Mouse (Mus musculus) erythroblast, embryonic 14.5 days (primary cell): Measurements from ENCODE around the gene Ap1b1. TPM values are rescaled to one million over a fixed set of nuclear protein-coding genes. Genes with fewer than 3 reads are reported as not detected.

Experiments
- H3K27me3 ChIP-seq: 2 replicates; pipeline ENCODE4 v1.6.1; 2012; ENCODE audit warnings: inconsistent platforms; ENCODE audit not compliant: control insufficient read depth
- H3K36me3 ChIP-seq: 2 replicates; pipeline ENCODE4 v1.6.1; 2012; ENCODE audit warnings: mild to moderate bottlenecking, inconsistent platforms; ENCODE audit not compliant: control insufficient read depth
- H3K4me1 ChIP-seq: 2 replicates; pipeline ENCODE4 v1.6.1; 2012; ENCODE audit warnings: inconsistent platforms; ENCODE audit not compliant: control insufficient read depth
- H3K4me3 ChIP-seq: replicated peaks from 2 replicates; pipeline ENCODE3; 2012; ENCODE audit warnings: moderate library complexity, mild to moderate bottlenecking, inconsistent platforms
- H3K9me3 ChIP-seq: 2 replicates; pipeline ENCODE4 v1.6.1; 2012; ENCODE audit warnings: low read length, inconsistent platforms, mixed read lengths; ENCODE audit not compliant: control insufficient read depth
- GATA1 ChIP-seq: IDR thresholded peaks from 2 replicates; pipeline ENCODE4 v1.6.1; 2012; ENCODE audit warnings: low read length, inconsistent platforms, mixed read lengths
- TAL1 ChIP-seq: IDR thresholded peaks from 3 replicates; pipeline ENCODE4 v1.6.1; 2012; ENCODE audit warnings: low read length, inconsistent platforms, mixed read lengths
- polyA plus RNA-seq: library from polyadenylated mRNA; stranded (reverse); fragments of >175 nt; gene quantifications from 2 replicates; pipeline ENCODE4 v1.2.3, GENCODE M21; 2012

Gene Ap1b1
- polyA plus RNA-seq, 1 experiment = 17.5 TPM

GRCm38 (mm10) chr11:4998352-4998751, 11.7 kb downstream of the Ap1b1 start:
- TF ChIP-seq TAL1 = no peak
- TF ChIP-seq GATA1 = no peak
- Histone ChIP-seq H3K9me3 (no peaks in the 10 kb centered on the region), H3K27me3 (no peaks in the 10 kb centered on the region), H3K4me1 (peaks cover 83% of the 10 kb centered on the region), H3K36me3 (peaks cover 95% of the 10 kb centered on the region), H3K4me3 (no peak overlapping the region)

GRCm38 (mm10) chr11:4998762-4999161, 12.1 kb downstream of the Ap1b1 start:
- TF ChIP-seq GATA1 (no peak), TAL1 (no peak)
- no peak overlapping the region for H3K4me3 ChIP-seq
- H3K4me1 ChIP-seq = peaks cover 84% of the 10 kb centered on the region
- no peaks in the 10 kb centered on the region for H3K27me3 ChIP-seq
- no peaks in the 10 kb centered on the region for H3K9me3 ChIP-seq
- peaks cover 95% of the 10 kb centered on the region for H3K36me3 ChIP-seq

GRCm38 (mm10) chr11:5000241-5000640, 13.6 kb downstream of the Ap1b1 start:
- Histone ChIP-seq H3K4me1 (peaks cover 84% of the 10 kb centered on the region), H3K36me3 (peaks cover 91% of the 10 kb centered on the region), H3K9me3 (no peaks in the 10 kb centered on the region), H3K4me3 (no peak overlapping the region), H3K27me3 (no peaks in the 10 kb centered on the region)
- no peak for TF ChIP-seq GATA1
- TF ChIP-seq TAL1 = no peak

GRCm38 (mm10) chr11:5002826-5003225, 16.2 kb downstream of the Ap1b1 start:
- TF ChIP-seq TAL1 (peak; percentile 41; the same call in 2 of the 3 replicates), GATA1 (no peak; the same call in 1 of the 2 replicates)
- Histone ChIP-seq H3K4me3 (peak overlapping the region; percentile 13), H3K9me3 (no peaks in the 10 kb centered on the region), H3K36me3 (peaks cover 92% of the 10 kb centered on the region), H3K27me3 (no peaks in the 10 kb centered on the region), H3K4me1 (peaks cover 91% of the 10 kb centered on the region)

- Histone ChIP-seq H3K27me3 (no peaks in the 10 kb centered on the region), H3K36me3 (peaks cover 89% of the 10 kb centered on the region), H3K4me1 (peaks cover 95% of the 10 kb centered on the region), H3K9me3 (no peaks in the 10 kb centered on the region), H3K4me3 (no peak overlapping the region)
- TF ChIP-seq GATA1 (no peak), TAL1 (no peak)
These were observed 18.9 kb downstream of the Ap1b1 start for GRCm38 (mm10) chr11:5005528-5005927.

GRCm38 (mm10) chr11:5007186-5007585, 20.6 kb downstream of the Ap1b1 start:
- H3K36me3 ChIP-seq = peaks cover 85% of the 10 kb centered on the region
- peaks cover 91% of the 10 kb centered on the region for H3K4me1 ChIP-seq
- TF ChIP-seq GATA1 = no peak
- TF ChIP-seq TAL1 = no peak
- H3K27me3 ChIP-seq = no peaks in the 10 kb centered on the region
- no peaks in the 10 kb centered on the region for H3K9me3 ChIP-seq
- H3K4me3 ChIP-seq = no peak overlapping the region

- H3K4me1 ChIP-seq = peaks cover 83% of the 10 kb centered on the region
- TF ChIP-seq GATA1 (no peak), TAL1 (no peak)
- peaks cover 84% of the 10 kb centered on the region for H3K36me3 ChIP-seq
- H3K27me3 ChIP-seq = no peaks in the 10 kb centered on the region
- peak overlapping the region; percentile 69 for H3K4me3 ChIP-seq
- no peaks in the 10 kb centered on the region for H3K9me3 ChIP-seq
These were observed 22.2 kb downstream of the Ap1b1 start for GRCm38 (mm10) chr11:5008867-5009266.

- H3K4me1 ChIP-seq = peaks cover 79% of the 10 kb centered on the region
- TF ChIP-seq TAL1 (peak; percentile 46; the same call in 1 of the 3 replicates), GATA1 (no peak; the same call in 1 of the 2 replicates)
- H3K9me3 ChIP-seq = no peaks in the 10 kb centered on the region
- no peaks in the 10 kb centered on the region for H3K27me3 ChIP-seq
- H3K4me3 ChIP-seq = peak overlapping the region; percentile 69
- H3K36me3 ChIP-seq = peaks cover 88% of the 10 kb centered on the region
These were observed 22.9 kb downstream of the Ap1b1 start for GRCm38 (mm10) chr11:5009354-5010074.

GRCm38 (mm10) chr11:5010205-5010604, 23.6 kb downstream of the Ap1b1 start:
- Histone ChIP-seq H3K4me1 (peaks cover 73% of the 10 kb centered on the region), H3K36me3 (peaks cover 89% of the 10 kb centered on the region), H3K4me3 (peak overlapping the region; percentile 69), H3K27me3 (no peaks in the 10 kb centered on the region), H3K9me3 (no peaks in the 10 kb centered on the region)
- no peak for TF ChIP-seq GATA1
- no peak for TF ChIP-seq TAL1
